Mouse (Mus musculus): ENCODE data around the gene Tmem268.

The Tmem268 gene

DNA sequence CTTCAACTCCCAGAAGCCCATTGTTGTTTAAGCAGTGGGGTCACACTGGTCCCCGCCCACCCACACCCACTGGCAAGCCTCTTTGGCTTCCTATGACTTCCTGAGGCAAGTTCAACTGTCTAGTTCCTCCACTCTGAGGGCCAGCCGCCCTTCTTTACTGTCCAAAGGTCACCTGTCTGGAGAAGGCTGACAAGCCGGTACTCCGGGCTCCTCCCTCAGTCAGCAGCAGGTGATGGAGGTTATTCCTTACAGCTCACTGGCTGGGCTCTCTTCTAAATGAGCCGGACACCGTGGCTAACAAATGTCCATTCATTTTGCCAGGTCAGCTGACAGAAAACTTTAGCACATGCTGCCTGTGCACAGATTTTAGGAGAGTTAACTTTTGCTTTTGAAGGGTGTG, 42.2 kb downstream of the Tmem268 start:
- DNase-seq (ENCODE audit: low spot score), result no peak

DNA sequence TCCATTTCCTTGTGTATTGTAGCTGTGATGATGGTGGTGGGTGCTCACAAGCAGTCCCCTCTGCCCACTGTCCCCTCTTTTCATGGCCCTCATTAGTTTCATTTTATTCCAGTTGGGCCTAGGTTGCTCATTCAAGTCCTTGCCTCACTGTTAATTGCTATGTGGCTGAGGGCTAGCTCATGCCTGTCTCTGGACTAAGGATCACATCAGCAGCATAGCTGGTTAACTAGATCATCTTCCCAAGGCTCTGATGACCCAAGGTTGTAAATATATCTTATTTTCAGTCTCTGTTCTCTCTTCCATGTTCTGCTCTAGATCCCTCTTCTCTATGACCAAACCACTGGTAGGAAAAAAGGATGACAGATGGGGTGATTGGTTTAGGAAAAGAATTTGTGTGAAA, 42.7 kb downstream of the Tmem268 start:
- no peak for DNase-seq (ENCODE audit: low spot score)

DNA sequence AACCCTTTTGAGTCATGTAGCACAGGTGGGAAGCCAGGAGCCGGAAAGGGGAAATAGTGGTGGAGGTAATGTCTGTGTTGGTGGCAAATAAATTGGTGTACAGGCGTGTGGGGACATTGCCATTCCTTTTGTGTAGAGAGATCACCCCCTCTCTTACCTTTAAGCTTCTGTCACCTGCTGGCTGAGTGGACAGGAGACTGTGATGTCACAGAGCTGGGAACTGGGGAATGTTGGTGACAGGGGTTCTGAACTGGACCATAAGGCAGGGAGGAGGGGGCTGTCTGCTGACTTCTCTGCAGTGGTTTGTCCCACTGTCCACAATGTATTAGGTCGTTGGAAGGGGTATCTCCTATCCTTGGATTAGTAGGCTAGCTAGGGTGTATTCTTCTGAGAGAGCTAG, 46.4 kb downstream of the Tmem268 start, which contains the start of gene Gm11213:
Gm11213 (minus strand) TSS at position 317 of the 400 bp plus-strand sequence.
- no peak for DNase-seq (ENCODE audit: low spot score)

DNA sequence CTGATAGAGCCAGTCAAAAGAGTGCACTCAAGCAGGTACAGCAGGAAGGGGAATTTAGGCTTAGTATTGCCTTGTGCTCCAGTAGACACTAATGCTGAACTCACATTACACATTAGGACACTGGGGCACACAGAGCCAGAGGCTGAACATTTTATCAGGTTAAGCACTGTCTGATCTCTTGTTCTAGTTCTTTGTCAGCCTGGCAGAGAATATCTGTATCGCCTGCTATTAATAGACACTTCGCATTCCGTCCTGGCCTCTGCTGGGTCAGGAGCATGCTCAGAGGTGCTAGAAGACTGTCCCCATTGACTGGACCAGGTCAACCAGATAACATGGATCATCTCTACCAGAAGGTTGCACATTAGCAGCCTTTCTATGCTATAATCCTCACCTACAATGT, 47.0 kb downstream of the Tmem268 start:
- no peak for DNase-seq (ENCODE audit: low spot score)

DNA sequence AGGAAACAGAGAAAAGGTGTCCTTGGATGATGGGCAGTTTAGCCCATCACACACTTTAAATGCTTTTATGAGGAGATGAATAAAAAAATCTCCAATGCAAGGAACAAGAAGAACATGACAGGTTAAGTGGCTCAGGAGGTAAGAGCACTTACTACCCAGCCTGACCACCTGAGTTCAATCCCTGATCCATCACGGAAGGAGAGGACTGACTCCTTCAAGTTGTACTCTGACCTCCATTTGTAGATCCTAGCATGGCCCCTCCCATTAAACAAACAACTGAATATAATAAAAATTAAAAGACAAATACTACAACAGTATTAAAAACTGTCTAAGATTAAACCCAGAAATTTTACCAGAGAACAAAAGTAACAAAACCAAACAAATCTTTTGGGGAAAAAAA, 47.4 kb downstream of the Tmem268 start:
- DNase-seq (ENCODE audit: low spot score), result no peak

DNA sequence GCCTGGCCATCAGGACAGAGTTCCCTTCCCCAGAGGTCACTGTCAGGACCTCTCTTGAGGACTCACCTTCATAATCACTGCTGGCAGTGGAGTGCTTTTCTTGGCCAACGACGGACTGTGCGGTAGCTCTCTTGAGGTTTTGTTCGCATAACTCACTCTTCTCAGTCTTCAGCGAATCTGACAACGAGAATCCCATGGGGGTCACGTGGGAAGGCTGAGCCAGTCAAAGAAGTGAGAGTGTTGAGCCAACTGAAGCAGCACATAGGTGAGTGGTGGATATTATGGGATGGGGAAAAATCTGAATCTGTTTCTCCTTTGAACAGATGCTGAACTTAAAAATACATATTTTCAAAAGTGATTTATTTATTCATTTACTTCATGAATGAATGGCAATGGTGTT, 49.8 kb downstream of the Tmem268 start:
- DNase-seq (ENCODE audit: low spot score), result no peak

DNA sequence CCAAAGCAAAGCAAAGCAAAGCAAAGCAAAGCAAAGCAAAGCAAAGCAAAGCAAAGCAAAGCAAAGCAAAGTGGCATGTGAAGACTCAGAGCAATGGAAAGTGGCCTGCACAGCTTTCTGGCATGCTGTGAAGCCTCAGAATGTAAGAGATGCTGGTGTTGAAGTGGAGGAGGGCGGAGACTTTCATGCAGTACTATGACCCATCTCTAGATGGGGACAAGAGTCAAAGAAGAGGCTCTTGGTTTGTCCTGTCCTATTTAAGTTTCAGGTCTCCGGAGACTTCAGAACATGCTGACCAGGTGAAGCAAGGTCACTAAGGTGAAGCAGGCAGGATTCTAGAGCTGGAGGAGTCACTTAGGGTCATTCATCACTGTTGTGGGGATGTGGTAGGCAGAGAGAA, 63.3 kb downstream of the Tmem268 start:
- no peak for DNase-seq (ENCODE audit: low spot score)

DNA sequence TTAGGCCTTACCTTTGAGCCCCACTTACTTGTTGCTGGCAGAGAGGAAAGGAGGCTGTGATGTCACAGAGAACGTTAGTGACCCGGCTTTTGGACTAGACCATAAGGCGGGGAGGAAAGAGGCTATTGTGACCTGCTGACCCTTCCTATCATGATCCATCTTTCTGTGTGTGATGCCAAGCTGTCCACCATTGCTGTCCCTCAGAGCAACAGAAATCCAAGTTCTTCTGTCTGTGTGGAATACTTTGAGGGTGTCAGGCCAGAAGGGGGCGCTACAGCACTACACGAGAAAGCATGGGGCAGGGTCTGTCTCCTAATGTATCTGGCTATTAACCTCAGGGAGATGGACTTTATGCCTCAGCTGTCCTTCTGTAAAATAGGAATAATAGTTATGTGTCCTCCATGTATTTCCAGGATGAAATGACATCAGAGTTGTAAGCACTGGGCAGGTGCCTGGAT, 63.8 kb downstream of the Tmem268 start, which contains the start of gene Tex48:
Tex48 (minus strand) TSS at position 51 of the 458 bp plus-strand sequence.
- no peak for DNase-seq (ENCODE audit: low spot score)

DNA sequence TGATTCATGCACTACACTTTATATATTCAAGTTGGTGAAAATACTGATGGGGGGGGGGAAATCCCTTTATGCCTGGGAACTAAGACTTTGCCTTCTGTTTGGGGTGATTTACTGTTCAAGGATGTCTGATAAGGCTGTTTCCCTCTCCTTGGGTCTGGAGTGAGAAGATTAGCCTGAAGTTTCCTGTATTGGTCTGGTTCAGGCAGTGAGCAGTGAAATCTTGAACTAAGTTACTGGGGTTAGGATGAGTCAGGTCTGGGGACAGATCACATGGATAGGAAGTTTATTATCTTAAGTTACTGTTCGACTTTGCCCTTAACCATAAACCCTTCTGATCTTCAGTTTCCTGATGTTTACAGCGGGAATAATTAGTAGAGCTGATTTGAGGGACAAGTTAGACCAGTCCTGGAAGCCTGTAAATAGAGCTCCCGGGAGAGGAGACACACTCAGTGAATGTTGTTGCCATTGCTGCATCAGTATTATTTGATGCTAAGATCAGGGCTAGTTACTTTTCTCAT, 67.0 kb downstream of the Tmem268 start:
- DNase-seq (ENCODE audit: low spot score), result no peak

DNA sequence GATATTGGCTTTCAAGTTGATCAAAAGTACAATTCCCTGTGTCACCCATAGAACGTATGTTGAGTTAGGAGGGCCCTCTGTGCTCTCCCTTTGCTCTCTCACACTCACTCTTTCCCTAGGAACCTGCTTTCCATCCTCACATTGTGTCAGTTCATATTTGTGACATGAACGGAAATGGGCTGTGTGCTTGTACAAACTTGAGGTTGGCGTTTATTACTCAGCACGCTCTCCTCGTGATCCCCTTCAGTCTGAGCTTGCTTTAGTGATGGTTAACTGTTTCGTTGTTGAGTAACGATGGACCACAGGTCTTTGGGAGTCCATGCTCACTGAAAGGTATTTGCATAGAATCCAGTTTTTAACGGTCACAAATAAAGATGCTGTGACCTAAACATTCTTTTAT, 68.5 kb downstream of the Tmem268 start:
- no peak for DNase-seq (ENCODE audit: low spot score)

DNA sequence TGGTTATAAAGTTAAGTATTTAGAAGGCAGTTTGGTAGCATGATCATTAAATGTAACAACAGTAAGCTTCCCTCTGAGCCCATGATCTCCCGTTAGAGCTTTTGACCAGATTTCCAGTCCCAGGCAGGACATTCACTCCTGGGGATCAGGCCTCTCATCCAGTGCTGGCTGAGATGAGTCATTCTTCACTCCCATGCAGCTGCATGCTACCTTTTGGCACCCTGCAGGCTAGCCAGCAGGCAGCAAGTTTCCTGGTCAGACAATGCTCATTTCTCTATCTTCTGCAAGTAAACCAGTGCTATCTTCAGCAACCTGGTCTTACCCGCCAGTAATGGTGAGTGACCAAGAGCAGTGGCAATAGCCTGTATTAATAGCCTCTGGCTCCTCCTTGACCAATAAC, 74.6 kb downstream of the Tmem268 start:
- no peak for DNase-seq (ENCODE audit: low spot score)

Measured in urinary bladder, postnatal 25 days (tissue).